In the genomic region with DNA sequence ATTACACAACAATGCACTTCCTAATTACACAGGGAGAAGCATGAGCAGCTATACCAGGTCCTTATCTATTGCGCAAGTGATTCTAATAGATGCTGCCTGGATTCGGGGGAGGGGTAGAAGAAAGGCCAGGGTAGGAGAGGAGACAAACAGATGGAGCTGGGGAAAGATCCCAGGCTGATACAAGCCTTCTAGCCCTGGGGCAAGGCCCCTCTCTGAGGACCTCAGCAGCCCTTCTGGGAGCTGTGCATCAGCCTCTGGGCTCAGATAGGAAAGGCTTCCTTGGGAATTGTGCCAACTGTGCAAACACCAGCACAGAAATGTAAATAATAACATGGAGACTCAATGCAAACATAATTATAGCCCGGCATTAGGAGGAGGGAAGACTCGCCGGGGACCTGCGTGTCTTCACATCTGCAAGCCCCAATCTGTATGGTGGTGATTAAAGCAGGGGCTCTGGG, we compare ENCODE assay signal across 15 mouse cellular contexts.
DNase-seq lines count a peak whose midpoint lies in the region; ATAC-seq and TF ChIP-seq lines count a peak whose summit lies in the region.
"Had no signal": no experiment of that assay in that cellular context is flagged by ENCODE, and none has a peak within 500 bp of the region (broad histone marks: within the 10 kb centered on the region; RNA-seq: fewer than 3 reads in every experiment).

No protein-coding gene starts in this region.

- WGBS in lung, embryonic 14.5 days, result 22% methylated on average over 6 of the region's 6 CpGs
- 56% methylated on average over 6 of the region's 6 CpGs for WGBS in hindbrain, embryonic 12.5 days
- 46% methylated on average over 6 of the region's 6 CpGs for WGBS in midbrain, embryonic 16.5 days

- no peaks in the 10 kb centered on the region for H3K9me3 ChIP-seq in lung, embryonic 14.5 days (ENCODE audit: low read depth, low read length)
- no peaks in the 10 kb centered on the region for H3K9me3 ChIP-seq in hindbrain, embryonic 12.5 days (replicated peaks)
- no peaks in the 10 kb centered on the region for H3K9me3 ChIP-seq in midbrain, embryonic 16.5 days (replicated peaks; ENCODE audit: control insufficient read depth, low read length, poor library complexity, severe bottlenecking)
- H3K9me3 ChIP-seq: heart, embryonic 15.5 days had no signal

- H3K27ac ChIP-seq in lung, embryonic 14.5 days (ENCODE audit: low read depth), result peak overlapping the region; percentile 50; the same call in 1 of the 2 replicates
- H3K27ac ChIP-seq in hindbrain, embryonic 12.5 days, result peak overlapping the region; percentile 55; the same call in 1 of the 2 replicates
- H3K27ac ChIP-seq in midbrain, embryonic 16.5 days (ENCODE audit: low read length), result peak overlapping the region; percentile 55; the same call in 1 of the 2 replicates
- H3K27ac ChIP-seq: heart, embryonic 15.5 days; liver, embryonic 14.5 days had no signal

- TF ChIP-seq CTCF in lung, embryonic 14.5 days (IDR thresholded peaks at IDR 0.05; ENCODE audit: low read depth), result no peak

- no peak overlapping the region for H3K9ac ChIP-seq in lung, embryonic 14.5 days
- no peak overlapping the region for H3K9ac ChIP-seq in hindbrain, embryonic 12.5 days
- no peak overlapping the region for H3K9ac ChIP-seq in midbrain, embryonic 16.5 days (ENCODE audit: low read depth, low read length)
- H3K9ac ChIP-seq: heart, embryonic 15.5 days; liver, embryonic 14.5 days had no signal

- peak; percentile 92 for ATAC-seq in lung, embryonic 14.5 days (ENCODE audit: insufficient read depth)
- ATAC-seq in hindbrain, embryonic 12.5 days (ENCODE audit: low FRiP score), result peak; percentile 66
- peak; percentile 55; the same call in 1 of the 2 replicates for ATAC-seq in midbrain, embryonic 16.5 days

- H3K36me3 ChIP-seq in lung, embryonic 14.5 days (ENCODE audit: insufficient read depth), result no peaks in the 10 kb centered on the region
- H3K36me3 ChIP-seq in hindbrain, embryonic 12.5 days, result no peaks in the 10 kb centered on the region
- no peaks in the 10 kb centered on the region for H3K36me3 ChIP-seq in midbrain, embryonic 16.5 days (ENCODE audit: control insufficient read depth, insufficient read depth, low read length)
- H3K36me3 ChIP-seq: heart, embryonic 15.5 days had no signal

- peak; percentile 83 for DNase-seq in lung, embryonic 14.5 days
- DNase-seq in lung, postnatal 14 days, result no peak
- DNase-seq in brain, embryonic 18.5 days (ENCODE audit: low read depth, low spot score), result peak; percentile 3
- no peak for DNase-seq in testis, postnatal 14 days (ENCODE audit: low spot score)
- no peak for DNase-seq in urinary bladder, postnatal 25 days (ENCODE audit: low spot score)
- DNase-seq in right cerebral cortex, postnatal 14 days, result no peak
- DNase-seq: cerebellum, postnatal 36 days; gastrocnemius, postnatal 14 days; kidney, adult 18-20 months; right cerebral cortex, adult 18-20 months; thymus, postnatal 14 days had no signal

- no peak overlapping the region for H3K4me3 ChIP-seq in lung, embryonic 14.5 days (ENCODE audit: low read depth, low read length)
- H3K4me3 ChIP-seq in hindbrain, embryonic 12.5 days, result no peak overlapping the region
- no peak overlapping the region for H3K4me3 ChIP-seq in midbrain, embryonic 16.5 days (ENCODE audit: low read depth, low read length)
- H3K4me3 ChIP-seq: heart, embryonic 15.5 days had no signal

- no peak overlapping the region for H3K4me2 ChIP-seq in lung, embryonic 14.5 days
- H3K4me2 ChIP-seq in hindbrain, embryonic 12.5 days (replicated peaks), result no peak overlapping the region
- no peak overlapping the region for H3K4me2 ChIP-seq in midbrain, embryonic 16.5 days (ENCODE audit: low read length)
- H3K4me2 ChIP-seq: heart, embryonic 15.5 days had no signal

- no peaks in the 10 kb centered on the region for H3K27me3 ChIP-seq in lung, embryonic 14.5 days (ENCODE audit: insufficient read depth, low read length)
- no peaks in the 10 kb centered on the region for H3K27me3 ChIP-seq in hindbrain, embryonic 12.5 days
- no peaks in the 10 kb centered on the region for H3K27me3 ChIP-seq in midbrain, embryonic 16.5 days (ENCODE audit: control insufficient read depth, insufficient read depth, low read depth, low read length)

- peaks cover 9% of the 10 kb centered on the region; the same call in 1 of the 2 replicates for H3K4me1 ChIP-seq in lung, embryonic 14.5 days (ENCODE audit: insufficient read depth)
- H3K4me1 ChIP-seq in hindbrain, embryonic 12.5 days, result peaks cover 28% of the 10 kb centered on the region
- peaks cover 15% of the 10 kb centered on the region for H3K4me1 ChIP-seq in midbrain, embryonic 16.5 days (ENCODE audit: control insufficient read depth, insufficient read depth, low read length)

Comparison
In these comparisons a context has a peak if more than half of its experiments do, and no peak if none do; other contexts are left out.
1. DNase-seq: peak in lung, embryonic 14.5 days (single experiment) and brain, embryonic 18.5 days (single experiment); none in lung, postnatal 14 days (single experiment), testis, postnatal 14 days (single experiment), urinary bladder, postnatal 25 days (single experiment) and right cerebral cortex, postnatal 14 days (single experiment).
2. Peak in every context shown above with its lines, with median percentiles within 50 percentile points of each other: ATAC-seq and H3K27ac ChIP-seq.